Mouse (Mus musculus) spleen, adult 2 months (tissue): ENCODE measurements around the gene Gm49396.

ENCODE experiments used
- CTCF ChIP-seq: fragments of 200-500 bp; IDR thresholded peaks from 2 replicates; pipeline ENCODE4 v1.5.1; 2011; ENCODE audit warnings: mild to moderate bottlenecking, inconsistent platforms; ENCODE audit not compliant: insufficient read depth, insufficient read length, insufficient replicate concordance; ENCODE audit errors: extremely low read depth
- POLR2A ChIP-seq: fragments of 200-500 bp; IDR thresholded peaks from 2 replicates; pipeline ENCODE4 v1.6.1; 2011; ENCODE audit warnings: low read depth, low read length, inconsistent platforms

DNA sequence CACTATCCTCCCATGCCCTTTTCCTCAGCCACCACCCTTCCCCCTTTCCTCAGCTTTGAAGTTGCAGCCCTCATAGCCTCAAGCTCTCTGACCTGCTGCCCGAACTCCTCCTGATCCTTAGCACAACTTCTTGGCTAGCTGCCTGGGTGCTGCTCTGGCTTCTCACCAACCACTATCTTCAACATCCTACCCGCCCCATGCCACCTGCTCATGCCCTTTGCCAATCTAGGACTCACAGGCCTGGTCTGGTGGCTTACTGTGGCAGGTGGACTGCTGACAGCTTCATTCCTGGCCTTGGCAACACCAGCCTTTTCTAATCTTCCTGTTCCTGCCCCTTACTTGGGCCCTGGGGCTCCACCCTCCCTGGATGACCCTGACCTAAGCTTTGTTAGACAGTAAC, 9.8 kb downstream of the Gm49396 start:
- TF ChIP-seq CTCF (no peak), POLR2A (no peak)
